Mouse (Mus musculus): ENCODE data around the gene Olfr670.
"Not testable (repeated sequence)": the region's sequence is repeated elsewhere in the genome, so short reads cannot be mapped to it uniquely, and the experiment has no call there.

- not testable (repeated sequence) for TF ChIP-seq CTCF (IDR thresholded peaks at IDR 0.05; ENCODE audit: borderline replicate concordance, extremely low read depth, insufficient read depth, insufficient read length); POLR2A (IDR thresholded peaks at IDR 0.05; ENCODE audit: borderline replicate concordance, extremely low read depth, insufficient read depth, insufficient read length, poor library complexity, severe bottlenecking)
These were observed 10.1 kb upstream of the Olfr670 start for GRCm38 (mm10) chr7:104972507-104972906.
